Mouse (Mus musculus) brain, embryonic 14.5 days (tissue): ENCODE data around the gene Cbx2. TPM values are rescaled to one million over a fixed set of nuclear protein-coding genes. Genes with fewer than 3 reads are reported as not detected.

Source experiments
- DNase-seq: peaks from one replicate; pipeline ENCODE4 v3.0.0-alpha.2; 2011; ENCODE audit warnings: low read depth
- CTCF ChIP-seq: fragments of 200-500 bp; IDR thresholded peaks from 2 replicates; pipeline ENCODE4 v1.5.1; 2012; ENCODE audit warnings: inconsistent platforms, mild to moderate bottlenecking, moderate library complexity, borderline replicate concordance; ENCODE audit not compliant: insufficient read depth, insufficient read length; ENCODE audit errors: extremely low read depth
- POLR2A ChIP-seq: fragments of 200-500 bp; IDR thresholded peaks from 2 replicates; pipeline ENCODE4 v1.6.1; 2012; ENCODE audit warnings: mild to moderate bottlenecking, inconsistent platforms, borderline replicate concordance; ENCODE audit not compliant: poor library complexity, insufficient read depth, insufficient read length, severe bottlenecking; ENCODE audit errors: extremely low read depth
- polyA plus RNA-seq: library from polyadenylated mRNA; depleted of rRNA; stranded (reverse); fragments of >200 nt; gene quantifications from 2 replicates; pipeline ENCODE4 v1.2.3, GENCODE M21; 2012; rRNA removed

Gene Cbx2
- polyA plus RNA-seq, result 30.0 and 40.1 TPM in 2 replicates

GRCm38 (mm10) chr11:119022895-119023615, at the start of gene Cbx2:
Gene Cbx2, plus strand, starts transcription at chr11:119022962.
- TF ChIP-seq POLR2A (peak; percentile 99), CTCF (no peak)

DNA sequence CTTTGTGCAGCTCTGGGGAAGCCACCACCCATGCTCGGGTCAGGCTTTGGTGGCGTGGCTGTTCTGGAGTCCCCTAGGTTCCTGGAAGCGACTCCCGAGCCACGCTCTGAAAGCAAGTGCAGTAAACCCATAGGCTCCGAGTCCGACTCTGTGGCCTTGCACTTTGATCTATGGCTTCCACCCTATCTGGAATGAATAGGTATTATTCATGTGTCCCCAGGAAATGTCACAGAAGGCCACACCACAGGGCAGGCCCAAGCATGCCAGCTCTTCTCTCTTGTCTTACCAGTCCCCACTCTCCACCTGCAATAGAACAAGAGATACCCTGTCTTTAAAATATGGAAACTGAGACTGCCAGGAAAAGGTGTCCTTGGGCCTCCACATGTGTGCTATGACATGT, 48.4 kb upstream of the Cbx2 start:
- TF ChIP-seq CTCF (no peak), POLR2A (no peak)

More at GRCm38 (mm10) chr11:119022895-119023615, at the start of gene Cbx2:
- DNase-seq, result peak; percentile 96

DNA sequence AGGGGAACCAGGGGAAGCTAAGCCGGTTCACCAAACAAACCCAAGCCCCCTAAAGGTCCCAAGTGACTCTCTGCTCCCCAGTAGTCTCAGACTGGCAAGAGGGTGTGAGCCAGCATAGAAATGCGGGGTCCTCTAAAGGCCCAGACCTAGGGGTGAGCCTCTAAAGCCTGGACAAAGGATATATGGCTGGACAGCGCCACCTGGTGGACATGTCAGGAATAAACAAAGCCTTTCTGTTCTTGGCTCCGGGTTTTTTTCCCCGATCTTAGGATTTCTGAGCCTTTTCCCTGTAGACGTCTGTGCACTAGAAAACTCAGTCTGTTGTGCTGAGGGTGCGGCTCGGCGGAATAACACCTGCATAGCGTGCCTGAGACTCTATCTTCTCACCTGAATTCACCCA, 47.3 kb upstream of the Cbx2 start:
- peak; percentile 89 for TF ChIP-seq CTCF
- no peak for TF ChIP-seq POLR2A
- peak; percentile 88 for DNase-seq

More for the DNA sequence above, 48.4 kb upstream of the Cbx2 start:
- DNase-seq, result no peak

GRCm38 (mm10) chr11:118975917-118976316, 46.8 kb upstream of the Cbx2 start:
- TF ChIP-seq POLR2A (no peak), CTCF (no peak)
- DNase-seq, result no peak

- DNase-seq, result no peak
- TF ChIP-seq POLR2A (no peak), CTCF (no peak)
Measured at GRCm38 (mm10) chr11:118980388-118980787, 42.4 kb upstream of the Cbx2 start.

DNA sequence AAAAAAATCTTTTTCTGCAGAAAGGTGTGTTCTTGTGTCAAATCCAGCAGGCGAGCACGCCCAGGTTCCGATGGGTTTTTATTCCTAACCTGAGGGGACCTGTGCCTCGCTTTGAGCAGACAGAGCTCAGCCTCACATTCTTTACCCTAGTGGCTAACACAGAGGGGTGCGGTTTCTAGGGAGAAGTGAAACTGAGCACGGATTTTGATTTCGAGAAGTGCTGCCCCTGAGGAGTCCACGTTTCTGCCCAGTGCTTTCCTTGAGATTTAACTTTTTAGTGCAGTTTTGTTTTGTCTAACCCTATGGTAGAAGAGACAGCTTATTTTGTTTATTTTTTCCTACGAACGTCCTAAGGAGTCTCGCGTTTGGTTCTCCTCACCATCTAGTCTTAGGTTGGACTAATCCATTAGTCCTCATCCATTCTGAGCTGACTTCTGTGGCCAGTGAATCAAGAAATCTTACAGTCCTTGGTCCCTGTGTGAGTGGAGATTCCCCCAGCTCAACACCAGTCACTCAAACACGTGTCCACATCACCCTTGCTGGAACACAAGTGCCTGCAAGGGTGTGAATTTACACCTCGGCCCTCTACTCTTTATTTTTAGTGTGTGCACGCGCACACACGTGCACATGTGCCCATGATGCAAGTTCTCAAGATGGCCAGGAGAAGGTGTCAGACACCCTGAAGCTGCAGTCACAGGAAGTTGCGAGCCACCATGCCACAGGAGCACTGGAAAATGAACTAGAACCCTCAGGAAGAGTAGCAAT, 41.6 kb upstream of the Cbx2 start:
- peak; percentile 29; the same call in 1 of the 2 replicates for TF ChIP-seq CTCF
- TF ChIP-seq POLR2A, result no peak
- DNase-seq, result no peak

DNA sequence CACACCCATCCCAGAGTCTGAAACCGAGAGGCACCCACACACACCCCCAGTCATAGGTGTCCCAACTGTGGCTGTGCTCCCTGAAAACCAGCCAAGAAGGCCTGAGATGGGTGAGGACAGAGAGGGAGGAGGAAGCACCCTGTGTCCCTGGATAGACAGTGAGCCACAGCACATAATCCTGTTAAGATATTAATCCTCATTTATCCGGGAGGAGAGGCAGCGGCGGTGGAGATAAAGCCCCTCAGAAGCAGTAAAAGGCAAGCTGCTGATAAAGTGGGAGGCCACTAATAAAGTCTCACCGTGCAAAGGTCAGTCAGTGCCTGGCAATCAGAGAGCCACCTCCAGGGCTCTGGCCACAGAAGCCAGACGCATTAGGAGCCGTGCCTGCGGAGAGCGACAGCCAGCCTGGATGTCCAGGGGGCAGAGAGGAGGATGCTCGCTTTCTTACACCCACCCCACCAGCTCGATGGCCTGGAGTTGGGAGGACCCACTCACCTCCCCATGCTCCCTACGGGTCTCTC, 40.1 kb upstream of the Cbx2 start:
- no peak for DNase-seq
- no peak for TF ChIP-seq CTCF

DNA sequence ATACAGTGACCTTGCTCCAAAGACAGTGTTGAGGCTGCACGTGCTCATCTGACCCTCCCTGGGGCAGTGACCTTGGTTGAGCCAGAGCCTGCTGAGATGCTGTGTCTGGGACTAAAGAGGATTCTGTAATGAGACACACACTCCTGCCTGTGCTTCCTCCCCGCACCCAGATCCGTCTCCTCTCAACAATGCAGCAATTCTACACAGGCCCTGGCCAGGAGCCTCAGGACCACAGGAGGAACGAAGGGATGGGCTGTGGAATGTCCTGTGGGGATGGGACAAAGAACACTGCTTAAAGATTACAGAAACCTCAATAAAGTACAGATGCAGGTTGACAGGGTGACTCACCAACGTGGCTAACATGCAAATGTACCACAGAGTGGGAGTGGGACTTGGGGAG, 37.2 kb upstream of the Cbx2 start:
- DNase-seq, result no peak
- TF ChIP-seq CTCF, result no peak
- TF ChIP-seq POLR2A, result no peak

GRCm38 (mm10) chr11:118987999-118988398, 34.8 kb upstream of the Cbx2 start, which contains the start of gene Enpp7:
Gene Enpp7, plus strand, starts transcription at chr11:118988188.
- no peak for DNase-seq
- no peak for TF ChIP-seq CTCF
- no peak for TF ChIP-seq POLR2A

GRCm38 (mm10) chr11:118992781-118993180, 30.0 kb upstream of the Cbx2 start:
- no peak for TF ChIP-seq POLR2A
- no peak for TF ChIP-seq CTCF
- DNase-seq, result no peak

DNA sequence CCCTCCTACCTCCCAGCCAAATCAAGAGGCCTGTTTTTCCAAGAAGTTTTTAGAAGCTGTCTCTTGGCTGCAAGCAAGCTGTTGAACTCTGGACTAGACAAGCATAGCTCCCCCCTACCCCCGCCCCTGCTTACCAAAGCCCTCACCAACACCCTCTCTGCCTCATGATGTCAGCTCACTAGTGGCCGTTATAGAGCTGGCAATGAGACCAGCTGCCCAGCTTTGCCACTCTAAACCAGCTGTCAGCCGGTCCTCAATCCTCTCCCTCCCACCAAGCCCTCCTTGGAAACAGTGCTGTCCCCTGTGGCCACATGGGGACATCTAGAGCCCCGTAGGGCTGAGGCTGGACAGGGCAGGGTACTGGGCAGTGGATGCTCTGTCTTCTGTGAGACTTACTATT, 27.3 kb upstream of the Cbx2 start:
- peak; percentile 70 for DNase-seq
- TF ChIP-seq CTCF (no peak), POLR2A (no peak)
